Mouse (Mus musculus) small intestine, adult 2 months (tissue): ENCODE results near the gene Prickle2. TPM values are rescaled to one million over a fixed set of nuclear protein-coding genes. Genes with fewer than 3 reads are reported as not detected.
A peak's percentile ranks its signal among the peaks of the same experiment; 100 is the strongest.

Experiments used
- H3K27ac ChIP-seq: fragments of 200-500 bp; 2 replicates; pipeline ENCODE4 v1.5.1; 2012; ENCODE audit warnings: low read depth, low read length, control low read depth, inconsistent platforms; ENCODE audit not compliant: insufficient read depth
- H3K27me3 ChIP-seq: fragments of 200-500 bp; 2 replicates; pipeline ENCODE4 v1.6.1; 2012; ENCODE audit warnings: mild to moderate bottlenecking, moderate library complexity, low read length, inconsistent platforms; ENCODE audit not compliant: control insufficient read depth, insufficient read depth
- H3K36me3 ChIP-seq: fragments of 200-500 bp; 2 replicates; pipeline ENCODE4 v1.6.1; 2012; ENCODE audit warnings: mild to moderate bottlenecking, low read length, control low read depth, inconsistent platforms; ENCODE audit not compliant: control insufficient read depth, insufficient read depth
- H3K4me1 ChIP-seq: fragments of 200-500 bp; 2 replicates; pipeline ENCODE4 v1.6.1; 2012; ENCODE audit warnings: low read length, inconsistent platforms, mixed read lengths; ENCODE audit not compliant: control insufficient read depth, insufficient read depth, insufficient read length
- H3K4me3 ChIP-seq: fragments of 200-500 bp; 2 replicates; pipeline ENCODE4 v1.5.1; 2012; ENCODE audit warnings: low read depth, mild to moderate bottlenecking, control low read depth, inconsistent platforms, low read length, moderate library complexity
- CTCF ChIP-seq: fragments of 200-500 bp; IDR thresholded peaks from 2 replicates; pipeline ENCODE4 v1.5.1; 2012; ENCODE audit warnings: low read depth, mild to moderate bottlenecking, control low read depth, inconsistent platforms, low read length, moderate library complexity, mixed read lengths; ENCODE audit not compliant: insufficient replicate concordance, insufficient read length; ENCODE audit errors: extremely low read depth
- POLR2A ChIP-seq: fragments of 200-500 bp; IDR thresholded peaks from 2 replicates; pipeline ENCODE4 v1.6.1; 2012; ENCODE audit warnings: low read depth, mild to moderate bottlenecking, control low read depth, inconsistent platforms, low read length, moderate library complexity
- WGBS: fragments of 180-500 bp; shearing (Covaris S2); methylation state at CpG from one replicate; pipeline ENCODE4 v1.1.7; 2018; 5-methylcytosine and 5-hydroxymethylcytosine counted together
- polyA plus RNA-seq: library from polyadenylated mRNA; depleted of rRNA; stranded (reverse); fragments of >200 nt; gene quantifications from 2 replicates; pipeline ENCODE4 v1.2.3, GENCODE M21; 2012

Prickle2 gene
- polyA plus RNA-seq, 1 experiment = 1.6 TPM

GRCm38 (mm10) chr6:92425476-92425875, 280.5 kb downstream of the Prickle2 start:
- Histone ChIP-seq H3K4me3 (no peak overlapping the region), H3K27ac (no peak overlapping the region), H3K36me3 (no peaks in the 10 kb centered on the region), H3K4me1 (no peaks in the 10 kb centered on the region), H3K27me3 (no peaks in the 10 kb centered on the region)
- TF ChIP-seq POLR2A (no peak), CTCF (no peak)
- 68% methylated on average over 7 of the region's 7 CpGs for WGBS

- Histone ChIP-seq H3K36me3 (no peaks in the 10 kb centered on the region), H3K27ac (no peak overlapping the region), H3K4me3 (no peak overlapping the region), H3K27me3 (no peaks in the 10 kb centered on the region), H3K4me1 (no peaks in the 10 kb centered on the region)
- no peak for TF ChIP-seq CTCF
- no peak for TF ChIP-seq POLR2A
- 45% methylated on average over 3 of the region's 3 CpGs for WGBS
Measured at GRCm38 (mm10) chr6:92424991-92425390, 281.0 kb downstream of the Prickle2 start.

GRCm38 (mm10) chr6:92422286-92422685, 283.7 kb downstream of the Prickle2 start:
- no peak overlapping the region for H3K27ac ChIP-seq
- WGBS = 45% methylated on average over 11 of the region's 11 CpGs
- no peaks in the 10 kb centered on the region for H3K27me3 ChIP-seq
- no peak overlapping the region for H3K4me3 ChIP-seq
- no peaks in the 10 kb centered on the region for H3K36me3 ChIP-seq
- TF ChIP-seq CTCF (peak; percentile 32; the same call in 1 of the 2 replicates), POLR2A (no peak)
- H3K4me1 ChIP-seq = no peaks in the 10 kb centered on the region

- no peaks in the 10 kb centered on the region for H3K27me3 ChIP-seq
- WGBS = 88% methylated on average over 12 of the region's 12 CpGs
- no peak overlapping the region for H3K27ac ChIP-seq
- TF ChIP-seq POLR2A (no peak), CTCF (no peak)
- H3K4me3 ChIP-seq = no peak overlapping the region
- no peaks in the 10 kb centered on the region for H3K4me1 ChIP-seq
- H3K36me3 ChIP-seq = no peaks in the 10 kb centered on the region
Measured at GRCm38 (mm10) chr6:92420106-92420505, 285.8 kb downstream of the Prickle2 start.

GRCm38 (mm10) chr6:92415405-92415755, 290.6 kb downstream of the Prickle2 start:
- H3K36me3 ChIP-seq = peaks cover 3% of the 10 kb centered on the region; the same call in 1 of the 2 replicates
- H3K27me3 ChIP-seq = no peaks in the 10 kb centered on the region
- H3K4me3 ChIP-seq = no peak overlapping the region
- WGBS = 78% methylated on average over 7 of the region's 7 CpGs
- H3K27ac ChIP-seq = 0 out of 2 replicates have a peak overlapping the region, but pooled peaks have one; percentile 22
- no peak for TF ChIP-seq CTCF
- no peak for TF ChIP-seq POLR2A
- no peaks in the 10 kb centered on the region for H3K4me1 ChIP-seq

DNA sequence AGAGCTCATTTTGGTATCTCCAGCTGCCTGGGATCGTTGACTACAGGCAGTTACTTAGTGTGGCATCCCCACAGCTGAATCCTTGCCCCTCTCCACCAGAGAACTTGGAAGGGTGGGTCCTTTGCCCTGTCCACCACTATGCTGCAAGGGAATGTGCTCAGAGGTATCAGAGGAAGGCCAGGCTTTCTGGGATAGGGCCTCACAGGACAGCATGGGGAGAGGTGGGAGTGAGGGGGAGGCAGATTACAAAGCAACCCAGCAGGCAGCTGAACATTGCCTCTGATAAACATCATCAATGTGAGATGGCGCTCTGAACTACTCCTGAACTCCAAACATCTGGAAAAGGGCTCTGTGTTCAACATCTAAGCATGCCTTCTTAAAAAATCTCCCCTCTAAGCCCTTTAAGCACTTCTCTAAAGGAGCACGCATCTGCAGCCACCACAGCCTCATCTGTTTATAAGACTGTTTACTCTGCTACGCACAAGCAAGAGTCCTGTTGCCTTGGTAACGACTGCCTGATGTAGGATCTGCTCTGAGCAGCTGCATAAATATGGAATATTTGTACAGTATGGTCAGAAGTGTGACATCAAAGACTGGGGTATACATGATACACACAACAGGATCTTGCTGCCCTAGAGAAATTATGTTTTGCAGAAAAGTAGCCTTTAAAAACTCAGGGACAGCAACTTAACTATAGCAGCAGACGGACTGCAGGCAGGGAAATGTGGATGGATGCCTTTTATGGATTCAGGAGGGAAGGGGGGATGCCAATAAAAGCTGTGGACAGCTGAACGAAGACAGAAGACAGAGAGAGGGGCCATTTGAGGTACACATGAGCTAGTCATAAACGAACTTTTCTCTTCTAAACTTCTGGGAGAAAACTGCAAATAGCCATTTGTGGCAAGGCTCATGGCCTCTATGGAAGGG, 291.2 kb downstream of the Prickle2 start:
- H3K4me1 ChIP-seq = no peaks in the 10 kb centered on the region
- H3K4me3 ChIP-seq = no peak overlapping the region
- WGBS = 43% methylated on average over 8 of the region's 8 CpGs
- H3K36me3 ChIP-seq = peaks cover 3% of the 10 kb centered on the region; the same call in 1 of the 2 replicates
- no peaks in the 10 kb centered on the region for H3K27me3 ChIP-seq
- TF ChIP-seq CTCF = no peak
- peak overlapping the region; percentile 49 for H3K27ac ChIP-seq

DNA sequence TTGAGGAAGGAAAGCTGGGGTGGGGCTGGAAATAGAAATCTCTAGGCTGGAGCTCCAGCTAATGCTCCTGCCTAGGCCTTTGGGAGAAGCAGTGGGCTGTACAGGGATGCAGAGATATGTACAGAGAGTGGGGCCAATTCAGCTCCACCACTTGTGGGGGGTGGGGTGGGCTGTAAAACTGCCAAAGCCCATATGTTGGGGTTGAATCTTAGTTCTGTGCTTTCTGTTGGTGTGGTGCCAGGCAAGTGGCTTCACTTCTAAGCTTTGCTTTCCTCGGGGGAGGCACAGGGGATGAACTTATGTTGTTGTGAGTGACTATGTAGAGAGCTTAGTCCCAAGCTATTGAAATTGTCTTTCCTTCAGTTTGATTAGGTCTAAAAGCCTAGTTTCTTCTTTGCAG, 292.0 kb downstream of the Prickle2 start:
- Histone ChIP-seq H3K36me3 (peaks cover 3% of the 10 kb centered on the region; the same call in 1 of the 2 replicates), H3K27me3 (no peaks in the 10 kb centered on the region), H3K4me1 (no peaks in the 10 kb centered on the region), H3K27ac (peak overlapping the region; percentile 49), H3K4me3 (no peak overlapping the region)
- WGBS = 69% methylated on average over 1 of the region's 1 CpGs
- TF ChIP-seq POLR2A = no peak
- TF ChIP-seq CTCF = no peak
